In genomic region chr1:174558488-174558887, GRCm38 (mm10) we compare ENCODE assay signal across 27 mouse cellular contexts. TPM values are rescaled to one million over a fixed set of nuclear protein-coding genes. Genes with fewer than 3 reads are reported as not detected.
DNase-seq lines count a peak whose midpoint lies in the region; TF ChIP-seq lines count a peak whose summit lies in the region.
"Had no signal": no experiment of that assay in that cellular context is flagged by ENCODE, and none has a peak within 500 bp of the region (broad histone marks: within the 10 kb centered on the region; RNA-seq: fewer than 3 reads in every experiment).

No protein-coding gene starts in this region.

- intact Hi-C loops in left cerebral cortex, adult 2 months (cut with DNase I) = loop anchor here (2.0 to 10.0 kb wide), 2 partner anchors 46 to 1104 kb away; no protein-coding TSS in a partner anchor
- intact Hi-C loops in left cerebral cortex, postnatal 4 days (cut with DNase I) = no loop called here
- intact Hi-C loops in left cerebral cortex, postnatal 14 days (cut with DNase I) = no loop called here

- no peak for TF ChIP-seq CTCF in layer of hippocampus, adult 2 months (conservative IDR thresholded peaks at IDR 0.05)
- TF ChIP-seq CTCF in left cerebral cortex, adult 2 months (IDR thresholded peaks at IDR 0.05) = no peak

- DNase-seq in frontal cortex, adult 2 months (ENCODE audit: extremely low spot score in 1 of 2, low spot score in 1 of 2) = peak; percentile 57 to 77
- no peak for DNase-seq in frontal cortex, postnatal 25 days (ENCODE audit: low spot score in 2 of 2)
- DNase-seq in layer of hippocampus, adult 2 months (ENCODE audit: low spot score in 2 of 2) = peak in 1 of 2 experiments; percentile 53
- DNase-seq in layer of hippocampus, postnatal 14 days (ENCODE audit: low spot score in 2 of 2) = no peak
- no peak for DNase-seq in left cerebral cortex, adult 2 months (ENCODE audit: extremely low spot score in 1 of 2, low spot score in 2 of 2)
- DNase-seq in left cerebral cortex, postnatal 4 days = no peak
- DNase-seq in left cerebral cortex, postnatal 14 days (ENCODE audit: low spot score in 2 of 2) = peak; percentile 18 to 57
- no peak for DNase-seq in B cell, adult 2 months
- DNase-seq: adrenal gland, adult 2 months; adrenal gland, postnatal 14 days; cerebellum, adult 11-12 months; cerebellum, adult 8-10 months; cerebellum, postnatal 10 days; cerebellum, postnatal 36 days; embryo, embryonic 11 days; gastrocnemius, postnatal 25 days; heart, adult 2 months had no signal

- H3K27ac ChIP-seq in layer of hippocampus, adult 2 months = peak overlapping the region; percentile 54; the same call in 1 of the 2 replicates
- H3K27ac ChIP-seq in left cerebral cortex, adult 2 months = peak overlapping the region; percentile 57
- H3K27ac ChIP-seq: embryonic facial prominence, embryonic 10.5 days; embryonic facial prominence, embryonic 13.5 days; forebrain, embryonic 12.5 days; forebrain, embryonic 15.5 days; heart, adult 2 months; hindbrain, embryonic 12.5 days; hindbrain, embryonic 15.5 days had no signal

- no peak overlapping the region for H3K4me3 ChIP-seq in layer of hippocampus, adult 2 months
- no peak overlapping the region for H3K4me3 ChIP-seq in left cerebral cortex, adult 2 months
- H3K4me3 ChIP-seq: embryonic facial prominence, embryonic 10.5 days; embryonic facial prominence, embryonic 13.5 days; erythroblast, embryonic 14.5 days; forebrain, embryonic 12.5 days; forebrain, embryonic 15.5 days; heart, adult 2 months; hindbrain, embryonic 12.5 days; hindbrain, embryonic 15.5 days had no signal

RNA-seq across cellular contexts. Expression of gene Fmn2, which starts 56.9 kb away (rescaled TPM):
- polyA plus RNA-seq in frontal cortex, adult 2 months (2012; rRNA removed) = 29.6 and 32.0 TPM in 2 replicates
- 10 to 100 TPM; 62.8 to 76.8 TPM for total RNA-seq in layer of hippocampus, adult 2 months (2021)
- 10 to 100 TPM; 51.5 to 55.7 TPM for total RNA-seq in layer of hippocampus, postnatal 14 days (2021)
- total RNA-seq in left cerebral cortex, adult 2 months (2021) = 10 to 100 TPM; 81.5 to 87.0 TPM
- total RNA-seq in left cerebral cortex, postnatal 4 days (2021) = 10 to 100 TPM; 44.4 to 46.6 TPM
- 10 to 100 TPM; 57.5 to 64.6 TPM for total RNA-seq in left cerebral cortex, postnatal 14 days (2021)
- total RNA-seq: MEL had no signal
- polyA plus RNA-seq: C2C12; CD4-positive, CD25-positive, alpha-beta regulatory T cell, adult 4 months had no signal

Comparison
In these comparisons a context has a peak if more than half of its experiments do, and no peak if none do; other contexts are left out.
1. DNase-seq: peak in frontal cortex, adult 2 months (2 of 2) and left cerebral cortex, postnatal 14 days (2 of 2); none in frontal cortex, postnatal 25 days (0 of 2), layer of hippocampus, postnatal 14 days (0 of 2), left cerebral cortex, adult 2 months (0 of 2), left cerebral cortex, postnatal 4 days (single experiment) and B cell, adult 2 months (0 of 2).